Mouse (Mus musculus): ENCODE measurements around the gene C1qtnf1. TPM values are rescaled to one million over a fixed set of nuclear protein-coding genes. Genes with fewer than 3 reads are reported as not detected.

The C1qtnf1 gene
- total RNA-seq, 1 experiment from 2014 or later, result not detected

- ATAC-seq (replicated peaks in 1 of 2; ENCODE audit: insufficient read depth in 1 of 2, low FRiP score in 2 of 2, low TSS enrichment in 1 of 2, low read depth in 1 of 2, poor library complexity in 2 of 2, severe bottlenecking in 2 of 2), result no peak
These were observed 680 bp upstream of the C1qtnf1 start for GRCm38 (mm10) chr11:118427266-118427779.

- no peak for ATAC-seq (replicated peaks in 1 of 2; ENCODE audit: insufficient read depth in 1 of 2, low FRiP score in 2 of 2, low TSS enrichment in 1 of 2, low read depth in 1 of 2, poor library complexity in 2 of 2, severe bottlenecking in 2 of 2)
These were observed 461 bp downstream of the C1qtnf1 start for GRCm38 (mm10) chr11:118428460-118428868.

- no peak for ATAC-seq (replicated peaks in 1 of 2; ENCODE audit: insufficient read depth in 1 of 2, low FRiP score in 2 of 2, low TSS enrichment in 1 of 2, low read depth in 1 of 2, poor library complexity in 2 of 2, severe bottlenecking in 2 of 2)
These were observed 1.1 kb downstream of the C1qtnf1 start for GRCm38 (mm10) chr11:118428944-118429709.

- ATAC-seq (replicated peaks in 1 of 2; ENCODE audit: insufficient read depth in 1 of 2, low FRiP score in 2 of 2, low TSS enrichment in 1 of 2, low read depth in 1 of 2, poor library complexity in 2 of 2, severe bottlenecking in 2 of 2), result no peak; a peak in 1 of 4 replicates
These were observed 2.4 kb downstream of the C1qtnf1 start for GRCm38 (mm10) chr11:118430291-118430885.

GRCm38 (mm10) chr11:118431100-118431948 is 3.3 kb downstream of the C1qtnf1 start:
- ATAC-seq (replicated peaks in 1 of 2; ENCODE audit: insufficient read depth in 1 of 2, low FRiP score in 2 of 2, low TSS enrichment in 1 of 2, low read depth in 1 of 2, poor library complexity in 2 of 2, severe bottlenecking in 2 of 2), result no peak

GRCm38 (mm10) chr11:118433398-118433868 is 5.4 kb downstream of the C1qtnf1 start:
- ATAC-seq (replicated peaks in 1 of 2; ENCODE audit: insufficient read depth in 1 of 2, low FRiP score in 2 of 2, low TSS enrichment in 1 of 2, low read depth in 1 of 2, poor library complexity in 2 of 2, severe bottlenecking in 2 of 2), result no peak

- ATAC-seq (replicated peaks in 1 of 2; ENCODE audit: insufficient read depth in 1 of 2, low FRiP score in 2 of 2, low TSS enrichment in 1 of 2, low read depth in 1 of 2, poor library complexity in 2 of 2, severe bottlenecking in 2 of 2), result no peak
These were observed 6.1 kb downstream of the C1qtnf1 start for GRCm38 (mm10) chr11:118434093-118434492.

- no peak for ATAC-seq (replicated peaks in 1 of 2; ENCODE audit: insufficient read depth in 1 of 2, low FRiP score in 2 of 2, low TSS enrichment in 1 of 2, low read depth in 1 of 2, poor library complexity in 2 of 2, severe bottlenecking in 2 of 2)
These were observed 8.5 kb downstream of the C1qtnf1 start for GRCm38 (mm10) chr11:118436471-118436935.

- no peak for ATAC-seq (replicated peaks in 1 of 2; ENCODE audit: insufficient read depth in 1 of 2, low FRiP score in 2 of 2, low TSS enrichment in 1 of 2, low read depth in 1 of 2, poor library complexity in 2 of 2, severe bottlenecking in 2 of 2)
These were observed 10.8 kb downstream of the C1qtnf1 start for GRCm38 (mm10) chr11:118438665-118439414.

- no peak for ATAC-seq (replicated peaks in 1 of 2; ENCODE audit: insufficient read depth in 1 of 2, low FRiP score in 2 of 2, low TSS enrichment in 1 of 2, low read depth in 1 of 2, poor library complexity in 2 of 2, severe bottlenecking in 2 of 2)
These were observed 14.7 kb downstream of the C1qtnf1 start for GRCm38 (mm10) chr11:118442691-118443090.

GRCm38 (mm10) chr11:118443201-118443970 is 15.4 kb downstream of the C1qtnf1 start:
- ATAC-seq (replicated peaks in 1 of 2; ENCODE audit: insufficient read depth in 1 of 2, low FRiP score in 2 of 2, low TSS enrichment in 1 of 2, low read depth in 1 of 2, poor library complexity in 2 of 2, severe bottlenecking in 2 of 2), result peak; percentile 47 to 51; a peak in 2 of 4 replicates

- peak; percentile 69 to 82; a peak in 3 of 4 replicates for ATAC-seq (replicated peaks in 1 of 2; ENCODE audit: insufficient read depth in 1 of 2, low FRiP score in 2 of 2, low TSS enrichment in 1 of 2, low read depth in 1 of 2, poor library complexity in 2 of 2, severe bottlenecking in 2 of 2)
These were observed 17.8 kb downstream of the C1qtnf1 start for GRCm38 (mm10) chr11:118445843-118446242.

- ATAC-seq (replicated peaks in 1 of 2; ENCODE audit: insufficient read depth in 1 of 2, low FRiP score in 2 of 2, low TSS enrichment in 1 of 2, low read depth in 1 of 2, poor library complexity in 2 of 2, severe bottlenecking in 2 of 2), result no peak
These were observed 19.3 kb downstream of the C1qtnf1 start for GRCm38 (mm10) chr11:118447346-118447745.

GRCm38 (mm10) chr11:118448385-118448784 is 20.4 kb downstream of the C1qtnf1 start:
- ATAC-seq (replicated peaks in 1 of 2; ENCODE audit: insufficient read depth in 1 of 2, low FRiP score in 2 of 2, low TSS enrichment in 1 of 2, low read depth in 1 of 2, poor library complexity in 2 of 2, severe bottlenecking in 2 of 2), result no peak

- no peak for ATAC-seq (replicated peaks in 1 of 2; ENCODE audit: insufficient read depth in 1 of 2, low FRiP score in 2 of 2, low TSS enrichment in 1 of 2, low read depth in 1 of 2, poor library complexity in 2 of 2, severe bottlenecking in 2 of 2)
These were observed 23.2 kb downstream of the C1qtnf1 start for GRCm38 (mm10) chr11:118451211-118451610.

GRCm38 (mm10) chr11:118452955-118453354 is 25.0 kb downstream of the C1qtnf1 start:
- ATAC-seq (replicated peaks in 1 of 2; ENCODE audit: insufficient read depth in 1 of 2, low FRiP score in 2 of 2, low TSS enrichment in 1 of 2, low read depth in 1 of 2, poor library complexity in 2 of 2, severe bottlenecking in 2 of 2), result no peak

All from hematopoietic stem cell, adult 5-6 weeks (primary cell).